Mouse (Mus musculus): ENCODE data around the gene Nosip. TPM values are rescaled to one million over a fixed set of nuclear protein-coding genes. Genes with fewer than 3 reads are reported as not detected.

Gene Nosip
- total and polyA plus RNA-seq, 3 experiments, result 72.4 to 86.8 (median 81.4) TPM

DNA sequence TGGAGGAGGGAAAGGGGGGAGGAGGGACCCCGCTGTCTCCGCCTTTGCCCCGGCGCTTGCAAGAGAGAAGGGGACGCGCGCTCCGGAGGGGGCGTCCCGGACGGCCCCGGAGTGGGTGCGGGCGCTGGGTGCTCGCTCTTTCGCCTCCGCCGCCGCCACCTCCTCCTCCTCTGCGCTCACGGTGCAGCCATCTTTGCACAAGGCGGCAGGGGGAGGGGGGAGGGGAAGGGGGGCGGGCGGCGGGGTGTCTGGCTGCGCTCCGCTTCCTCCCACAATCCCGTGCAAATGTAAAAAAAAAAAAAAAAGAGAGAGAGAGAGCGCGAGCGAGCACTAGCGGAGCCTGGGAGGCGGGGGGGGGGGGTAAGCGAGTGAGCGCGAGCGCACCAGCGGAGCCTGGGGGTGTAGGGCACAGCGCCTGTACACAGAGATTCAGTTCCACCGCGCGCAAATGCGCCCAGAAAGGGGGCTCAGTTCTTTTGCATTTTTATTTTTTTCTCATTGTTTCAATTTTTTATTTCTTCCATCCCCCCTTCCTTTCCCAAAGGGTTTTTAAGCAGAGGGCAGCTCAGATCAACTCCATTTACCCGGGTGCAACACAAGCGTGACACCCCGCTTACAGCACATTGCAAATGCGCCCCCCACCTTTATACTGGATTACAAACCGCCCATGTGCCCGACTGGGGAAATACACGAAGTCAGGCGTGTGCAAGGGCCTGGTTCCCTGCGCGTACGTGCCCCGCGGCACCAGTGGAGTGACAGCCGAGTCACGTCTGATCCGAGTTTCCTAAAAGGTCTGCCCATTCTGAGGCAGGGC lies 8.9 kb upstream of the Nosip start:
- H3K27ac ChIP-seq (ENCODE audit: insufficient read depth, low read depth), result peak overlapping the region; percentile 97
- peak overlapping the region; percentile 77 for H3K4me2 ChIP-seq (ENCODE audit: insufficient read depth, low read depth, poor library complexity, severe bottlenecking)
- no peak; the same call in 1 of the 2 replicates for TF ChIP-seq SIN3A (IDR thresholded peaks at IDR 0.05; ENCODE audit: low read length)
- TF ChIP-seq PAX5 (IDR thresholded peaks at IDR 0.05; ENCODE audit: low read length), result no peak
- TF ChIP-seq MAFK (IDR thresholded peaks at IDR 0.05; ENCODE audit: insufficient replicate concordance, low read length), result no peak
- TF ChIP-seq USF2 (conservative IDR thresholded peaks at IDR 0.05; ENCODE audit: low read depth, low read length), result no peak
- 0 out of 2 replicates have a peak, but pooled peaks have one; percentile 32 for TF ChIP-seq KAT2A (IDR thresholded peaks at IDR 0.05; ENCODE audit: insufficient replicate concordance, low read length)
- peak; percentile 67 for TF ChIP-seq HCFC1 (IDR thresholded peaks at IDR 0.05; ENCODE audit: low read depth, low read length)
- TF ChIP-seq IRF4 (IDR thresholded peaks at IDR 0.05; ENCODE audit: low read depth, low read length), result peak; percentile 38; the same call in 1 of the 2 replicates
- no peak for TF ChIP-seq RCOR1 (conservative IDR thresholded peaks at IDR 0.05; ENCODE audit: low read depth, low read length)
- TF ChIP-seq EP300 (IDR thresholded peaks at IDR 0.05; ENCODE audit: low read length), result no peak
- TF ChIP-seq ETS1 (conservative IDR thresholded peaks at IDR 0.05; ENCODE audit: low read depth, low read length), result no peak
- peak; percentile 52; the same call in 1 of the 2 replicates for TF ChIP-seq ZMIZ1 (IDR thresholded peaks at IDR 0.05; ENCODE audit: low read depth, low read length)
- TF ChIP-seq RAD21 (IDR thresholded peaks at IDR 0.05; ENCODE audit: low read depth, low read length), result no peak
- TF ChIP-seq NRF1 (IDR thresholded peaks at IDR 0.05; ENCODE audit: low read depth, low read length), result no peak; the same call in 1 of the 2 replicates
- TF ChIP-seq MAZ (IDR thresholded peaks at IDR 0.05; ENCODE audit: low read depth, low read length), result peak; percentile 92; the same call in 1 of the 2 replicates
- TF ChIP-seq MYC (IDR thresholded peaks at IDR 0.05; ENCODE audit: low read depth, low read length), result 0 out of 2 replicates have a peak, but pooled peaks have one; percentile 23
- no peak; the same call in 1 of the 2 replicates for TF ChIP-seq CHD2 (IDR thresholded peaks at IDR 0.05; ENCODE audit: low read length)
- no peak for TF ChIP-seq POLR2A (IDR thresholded peaks at IDR 0.05; ENCODE audit: low read depth, low read length)
- peak; percentile 55 for TF ChIP-seq BHLHE40 (IDR thresholded peaks at IDR 0.05; ENCODE audit: low read depth, low read length)
- TF ChIP-seq CHD1 (IDR thresholded peaks at IDR 0.05; ENCODE audit: low read depth, low read length), result peak; percentile 86; the same call in 1 of the 2 replicates
- peak; percentile 49; the same call in 1 of the 2 replicates for TF ChIP-seq ELF1 (IDR thresholded peaks at IDR 0.05; ENCODE audit: low read depth, low read length)
- no peak; the same call in 1 of the 2 replicates for TF ChIP-seq POLR2AphosphoS2 (IDR thresholded peaks at IDR 0.05; ENCODE audit: low read depth, low read length)
- TF ChIP-seq MXI1 (IDR thresholded peaks at IDR 0.05; ENCODE audit: low read depth, low read length), result no peak; the same call in 1 of the 2 replicates
- peak; percentile 42; the same call in 1 of the 2 replicates for TF ChIP-seq NELFE (IDR thresholded peaks at IDR 0.05; ENCODE audit: low read depth, low read length)
- peak; percentile 94 for TF ChIP-seq ZNF384 (IDR thresholded peaks at IDR 0.05; ENCODE audit: low read depth, low read length)
- TF ChIP-seq MEF2A (IDR thresholded peaks at IDR 0.05; ENCODE audit: borderline replicate concordance, low read depth, low read length), result no peak; the same call in 1 of the 2 replicates
- TF ChIP-seq ZC3H11A (IDR thresholded peaks at IDR 0.05; ENCODE audit: low read depth, low read length), result no peak
- TF ChIP-seq TCF12 (IDR thresholded peaks at IDR 0.05; ENCODE audit: low read depth, low read length), result no peak
- TF ChIP-seq GABPA (IDR thresholded peaks at IDR 0.05; ENCODE audit: insufficient replicate concordance, low read depth, low read length), result no peak
- peak; percentile 62; the same call in 1 of the 2 replicates for TF ChIP-seq UBTF (IDR thresholded peaks at IDR 0.05; ENCODE audit: low read depth, low read length)
- H3K36me3 ChIP-seq (replicated peaks in 1 of 2; ENCODE audit: control insufficient read depth in 1 of 2, insufficient read depth in 1 of 2, low read length in 1 of 2), result peaks cover 20% of the 10 kb centered on the region in 2 experiments
- peak overlapping the region; percentile 60 to 80 (median 72) for H3K4me3 ChIP-seq (replicated peaks in 1 of 3; ENCODE audit: low read depth in 2 of 3, low read length in 2 of 3, poor library complexity in 1 of 3)
- dilution Hi-C loops (cut with MboI; ENCODE audit: extremely low pct_ligation_motif_present, extremely low pct_unique_long_range_greater_than_20kb, low sequenced_read_pairs), result no loop called here
- H3K9ac ChIP-seq (ENCODE audit: insufficient read depth, low read depth), result peak overlapping the region; percentile 89
- no peaks in the 10 kb centered on the region for H3K27me3 ChIP-seq (replicated peaks)
- DNase-seq (ENCODE audit: extremely low read depth), result peak; percentile 87
- no peaks in the 10 kb centered on the region for H3K9me3 ChIP-seq (replicated peaks; ENCODE audit: low read length)
- H3K79me2 ChIP-seq (replicated peaks; ENCODE audit: control insufficient read depth, extremely low read depth, insufficient read depth, poor library complexity, severe bottlenecking), result peaks cover 3% of the 10 kb centered on the region
- in situ Hi-C loops (cut with MboI; ENCODE audit: low pct_ligation_motif_present, low pct_unique_long_range_greater_than_20kb, low sequenced_read_pairs), result no loop called here
- H3K4me1 ChIP-seq (ENCODE audit: control insufficient read depth in 1 of 2, insufficient read depth in 2 of 2), result peaks cover 0 to 25% of the 10 kb centered on the region in 2 experiments; a peak in 2 of 4 replicates

All from CH12.LX (cell line).